Mouse (Mus musculus): Measurements from ENCODE around the gene Rassf1.

Gene Rassf1

DNA sequence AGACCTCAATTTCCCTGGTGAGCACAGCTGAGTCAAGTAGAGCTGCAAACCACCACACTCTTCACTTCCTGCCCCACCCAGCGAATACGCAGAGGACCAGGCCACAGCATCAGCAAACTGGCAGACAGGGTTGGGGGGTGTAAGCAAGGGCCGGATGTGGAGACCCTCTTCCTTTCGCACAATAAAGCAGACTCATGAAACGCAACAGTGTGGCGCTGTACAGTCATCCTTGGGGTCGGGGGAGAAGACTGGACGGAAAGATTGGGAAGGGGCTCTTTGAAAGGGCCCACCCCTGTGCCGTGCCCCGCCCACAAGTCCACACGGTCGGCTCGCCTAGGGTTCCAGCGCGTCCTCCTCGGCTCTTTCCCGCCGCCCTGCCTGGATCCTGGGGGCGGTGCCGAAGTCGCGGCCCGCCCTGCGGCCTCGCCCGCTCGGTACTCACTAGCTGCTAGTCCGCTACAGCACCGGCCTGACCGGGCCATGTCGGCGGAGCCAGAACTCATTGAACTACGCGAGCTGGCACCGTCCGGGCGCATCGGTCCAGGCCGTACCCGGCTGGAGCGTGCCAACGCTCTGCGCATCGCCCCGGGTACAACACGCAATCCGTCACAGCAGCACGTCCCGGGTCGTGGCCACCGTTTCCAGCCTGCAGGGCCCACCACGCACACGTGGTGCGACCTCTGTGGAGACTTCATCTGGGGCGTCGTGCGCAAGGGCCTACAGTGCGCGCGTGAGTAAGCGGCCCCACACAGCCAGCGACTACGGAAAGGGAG, at the start of gene Rassf1:
Rassf1 (plus strand) TSS at position 439 of the 773 bp plus-strand sequence.
- peak; percentile 54 for DNase-seq (ENCODE audit: low read depth, low spot score)

DNA sequence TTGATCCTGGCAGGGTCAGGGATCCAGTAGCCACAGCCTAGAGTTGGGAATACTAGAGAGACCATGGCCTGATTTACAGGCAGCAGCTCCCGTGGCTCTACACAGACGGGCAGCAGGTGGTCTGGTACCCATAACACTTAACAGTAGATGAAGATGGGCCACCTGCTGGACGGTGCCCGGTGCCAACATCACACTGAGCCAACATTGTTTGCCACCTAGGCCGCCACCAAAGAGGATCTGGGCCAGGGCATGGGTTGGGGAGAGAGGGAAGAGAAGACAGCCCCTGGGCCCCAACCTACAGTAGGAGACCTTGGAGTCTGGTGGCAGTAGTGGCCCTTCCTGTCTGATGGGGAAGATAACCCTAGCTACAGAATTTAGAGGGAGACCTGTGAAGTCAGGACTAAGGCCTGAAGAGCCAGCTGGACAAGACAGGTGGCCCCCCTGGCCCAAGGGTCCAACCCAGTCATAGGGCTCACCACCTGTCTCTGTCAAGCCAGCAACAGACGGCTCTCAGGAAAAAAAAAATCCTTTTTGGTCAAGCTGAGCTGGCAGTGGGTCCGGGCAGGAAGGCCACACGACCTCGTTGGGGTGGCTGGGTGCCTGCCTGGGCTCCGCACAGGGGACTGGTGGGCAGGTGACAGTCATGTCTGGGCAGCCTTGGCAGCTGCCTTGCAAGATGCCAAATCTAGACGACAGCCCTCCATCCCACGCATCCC, 49.1 kb upstream of the Rassf1 start:
- no peak for DNase-seq (ENCODE audit: low read depth, low spot score)

DNA sequence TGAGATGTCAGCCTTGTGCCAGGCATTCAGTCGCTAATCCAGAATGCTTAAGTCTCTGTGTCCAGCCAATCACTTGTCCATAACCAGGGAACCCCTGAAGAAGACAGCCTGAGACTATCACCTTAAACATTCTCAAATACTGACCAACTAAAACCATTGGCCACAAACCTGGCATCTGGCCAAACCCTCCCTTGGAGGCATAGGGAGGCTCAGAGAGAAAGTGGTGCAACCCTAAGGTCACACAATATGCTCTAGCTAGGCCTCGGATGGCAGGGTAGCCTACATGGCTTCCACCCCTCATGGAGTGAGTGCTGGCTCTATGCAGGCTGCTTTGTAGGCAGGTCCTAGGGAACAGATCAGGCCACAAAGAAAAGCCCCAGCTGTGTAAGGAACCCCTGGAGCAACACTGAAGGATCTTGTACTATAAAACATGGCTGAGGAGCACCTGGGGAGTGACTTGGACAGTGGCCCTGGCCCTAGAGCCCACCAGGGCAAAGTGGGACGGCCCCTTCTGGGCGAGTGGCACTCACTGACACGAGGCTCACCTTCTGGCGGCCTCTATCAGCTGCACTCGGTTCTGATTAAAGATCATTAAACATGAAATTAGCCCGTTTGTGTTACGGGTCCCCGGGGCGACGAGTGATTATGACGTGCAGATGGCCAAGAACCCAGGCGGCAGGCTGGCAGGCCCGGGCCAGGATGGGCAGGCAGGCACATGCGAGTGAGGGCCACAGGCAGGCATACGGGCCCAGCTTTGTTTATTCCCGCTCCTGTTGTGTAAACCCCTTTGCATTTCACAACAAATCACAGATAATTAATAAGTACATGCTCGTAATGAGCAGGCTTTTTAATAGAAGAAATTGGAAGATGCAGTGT, 46.5 kb upstream of the Rassf1 start:
- no peak for DNase-seq (ENCODE audit: low read depth, low spot score)

DNA sequence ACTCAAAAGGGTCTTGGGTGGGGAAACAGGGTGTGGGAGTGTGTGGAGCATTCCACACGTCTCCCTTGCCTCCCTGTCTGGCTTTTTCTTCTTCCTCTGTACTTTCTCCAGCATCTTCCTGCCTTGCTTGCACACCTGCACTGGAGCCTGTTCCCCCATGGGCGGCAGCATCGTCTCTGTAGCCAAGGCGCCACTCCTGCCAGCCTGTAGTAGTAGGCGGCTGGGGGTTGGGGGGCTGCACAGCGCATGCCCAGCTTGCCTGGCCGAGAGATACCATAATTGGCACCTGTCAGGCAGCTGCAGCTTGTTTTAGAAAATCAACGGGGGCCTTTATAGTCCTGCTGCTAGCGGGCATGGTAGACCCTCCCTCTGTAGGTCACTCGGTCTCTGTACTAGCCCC, 43.1 kb upstream of the Rassf1 start:
- DNase-seq (ENCODE audit: low read depth, low spot score): no peak

DNA sequence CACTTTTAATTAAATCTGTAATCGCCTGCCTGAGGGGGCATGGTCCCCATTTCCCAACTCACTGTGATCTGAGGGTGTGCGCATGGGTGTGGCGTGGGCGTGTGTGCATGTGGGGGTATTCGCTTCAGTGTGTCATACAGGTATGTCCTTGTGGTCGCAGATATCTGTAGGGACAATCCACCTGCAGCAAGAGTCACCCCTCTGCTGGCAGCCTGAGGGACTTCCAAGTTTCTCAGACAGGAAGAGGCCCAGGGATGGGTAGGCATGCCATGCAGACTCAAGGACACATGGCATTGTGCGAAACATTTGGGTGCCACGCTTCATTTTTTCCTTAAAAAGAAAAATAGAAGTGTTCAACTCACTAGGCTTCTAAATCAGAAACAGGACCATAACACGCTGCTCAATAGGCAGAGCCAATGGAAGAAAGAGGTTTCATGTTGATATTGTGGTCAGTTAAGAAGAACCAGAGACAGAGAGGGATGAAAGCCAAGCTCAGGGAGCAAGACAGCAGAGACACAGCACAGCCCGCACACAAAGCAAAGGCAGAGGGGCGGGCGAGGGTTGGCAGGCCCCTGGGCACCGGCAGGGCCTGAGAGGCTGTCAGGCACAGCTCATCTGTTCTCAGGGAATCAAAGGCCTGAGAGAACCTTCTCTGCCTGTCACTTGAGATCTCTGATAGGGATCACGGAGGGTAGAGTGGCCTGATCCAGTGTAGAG, 40.8 kb upstream of the Rassf1 start:
- no peak for DNase-seq (ENCODE audit: low read depth, low spot score)

- no peak for DNase-seq (ENCODE audit: low read depth, low spot score)
Measured at GRCm38 (mm10) chr9:107511436-107511835, 39.9 kb upstream of the Rassf1 start.

- no peak for DNase-seq (ENCODE audit: low read depth, low spot score)
Measured at GRCm38 (mm10) chr9:107512326-107512725, 39.0 kb upstream of the Rassf1 start.

GRCm38 (mm10) chr9:107514303-107514955, 36.9 kb upstream of the Rassf1 start:
- peak; percentile 68 for DNase-seq (ENCODE audit: low read depth, low spot score)

DNA sequence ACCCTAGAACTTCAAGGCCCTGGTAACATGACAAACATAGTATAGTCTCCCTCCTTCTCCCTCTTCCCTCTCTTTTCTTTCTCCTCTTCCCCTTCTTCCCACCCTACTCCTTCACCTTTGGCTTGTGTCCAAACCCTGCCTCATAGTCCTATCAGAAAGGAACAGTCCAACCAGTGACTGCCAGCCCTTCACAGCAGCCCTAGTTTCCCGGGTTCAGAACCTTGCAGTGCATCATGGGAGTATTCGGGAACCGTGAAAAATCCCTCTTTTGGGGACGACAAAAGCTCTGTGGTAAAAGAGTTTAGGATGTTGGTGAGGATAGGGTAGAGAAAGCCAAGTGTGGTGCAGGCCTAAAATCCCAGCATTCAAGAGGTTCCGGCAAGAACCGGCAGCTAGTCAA, 31.0 kb upstream of the Rassf1 start:
- DNase-seq (ENCODE audit: low read depth, low spot score): no peak

GRCm38 (mm10) chr9:107521190-107521589, 30.2 kb upstream of the Rassf1 start:
- no peak for DNase-seq (ENCODE audit: low read depth, low spot score)

DNA sequence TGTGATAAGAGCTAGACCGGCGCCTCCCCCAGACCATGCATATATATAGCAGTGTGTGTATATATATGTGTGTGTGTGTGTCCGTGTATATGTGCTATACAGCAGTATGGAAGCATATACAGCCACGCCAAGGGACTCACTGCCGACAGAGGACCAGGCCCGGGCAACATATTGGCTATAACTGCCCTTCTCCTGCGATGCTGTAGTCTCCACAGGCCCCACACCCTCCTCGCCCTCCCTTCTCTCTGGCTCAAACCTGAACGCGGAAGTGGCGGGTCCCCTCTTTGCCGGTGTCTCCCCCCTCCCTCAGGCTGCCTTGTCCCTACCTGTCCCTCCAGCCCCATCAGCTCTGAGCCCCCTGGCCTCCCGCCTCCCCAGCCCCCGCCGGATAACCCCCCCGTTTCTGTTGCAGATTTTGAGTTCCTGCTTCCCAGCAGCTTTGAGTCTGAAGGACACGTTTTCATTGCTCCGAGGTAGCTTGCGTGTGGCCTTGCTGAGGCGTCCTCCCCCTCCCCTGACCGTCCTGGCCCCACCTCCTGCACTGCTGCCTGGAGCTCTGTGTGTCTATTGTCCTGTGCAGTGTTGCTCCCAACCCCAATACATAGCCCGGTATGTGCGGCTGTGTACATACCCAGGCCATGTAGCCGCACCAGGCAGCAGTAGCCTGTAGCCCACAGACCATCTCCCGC, 29.5 kb upstream of the Rassf1 start:
- DNase-seq (ENCODE audit: low read depth, low spot score): no peak

DNA sequence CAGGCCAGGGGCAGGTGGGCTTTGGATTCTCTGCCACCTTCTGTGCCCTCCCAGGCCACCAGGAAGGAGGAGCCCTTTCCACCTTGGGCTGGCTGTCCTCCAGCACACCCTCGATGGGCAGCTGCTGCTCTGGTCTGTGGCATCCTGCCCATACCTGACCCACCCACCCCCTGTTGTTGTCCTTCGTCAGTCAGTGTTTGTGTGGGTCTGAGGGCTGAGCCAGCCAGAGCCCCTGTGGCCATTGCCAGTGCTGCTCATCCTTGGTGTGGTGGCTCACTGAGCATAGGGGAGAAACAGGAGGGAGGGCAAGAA, 29.0 kb upstream of the Rassf1 start:
- DNase-seq (ENCODE audit: low read depth, low spot score): no peak

- DNase-seq (ENCODE audit: low read depth, low spot score): peak; percentile 68
Measured at GRCm38 (mm10) chr9:107526198-107527026, 24.9 kb upstream of the Rassf1 start.

- DNase-seq (ENCODE audit: low read depth, low spot score): peak; percentile 91
Measured at GRCm38 (mm10) chr9:107533791-107534407, 17.5 kb upstream of the Rassf1 start, which contains the start of gene Tmem115. Tmem115 (plus strand) TSS chr9:107533945.

GRCm38 (mm10) chr9:107534408-107535202, 16.8 kb upstream of the Rassf1 start:
- no peak for DNase-seq (ENCODE audit: low read depth, low spot score)

- no peak for DNase-seq (ENCODE audit: low read depth, low spot score)
Measured at GRCm38 (mm10) chr9:107538231-107538630, 13.1 kb upstream of the Rassf1 start.

GRCm38 (mm10) chr9:107538711-107539110, 12.6 kb upstream of the Rassf1 start:
- no peak for DNase-seq (ENCODE audit: low read depth, low spot score)

GRCm38 (mm10) chr9:107539940-107540339, 11.4 kb upstream of the Rassf1 start:
- no peak for DNase-seq (ENCODE audit: low read depth, low spot score)
